Mouse (Mus musculus) gastrocnemius, adult 2 months (tissue): ENCODE measurements at regions not wholly inside any gene's neighbourhood (a gene's known extent, or its start where the extent isn't known, plus 50 kb on each side); places are given as distances from the start of the nearest gene placed in this dataset.

ENCODE experiments used
- DNase-seq: peaks from one replicate; pipeline ENCODE4 v3.0.0; 2022
- H3K27ac ChIP-seq: fragments of 200-600 bp; 2 replicates; pipeline ENCODE4 v1.8.1; 2022; ENCODE audit warnings: mild to moderate bottlenecking
- H3K4me3 ChIP-seq: fragments of 200-600 bp; 2 replicates; pipeline ENCODE4 v1.8.1; 2022; ENCODE audit warnings: mild to moderate bottlenecking, moderate library complexity
- CTCF ChIP-seq: fragments of 200-600 bp; IDR thresholded peaks from 2 replicates; pipeline ENCODE4 v1.8.1; 2022; ENCODE audit warnings: antibody characterized with exemption, mild to moderate bottlenecking, moderate library complexity
- intact Hi-C: fragments of 180-260 bp; cut with DNase I; formaldehyde crosslinking; loops from one replicate; pipeline ENCODE4 v1.15.1; 2025

- Histone ChIP-seq H3K4me3 (peak overlapping the region; percentile 69), H3K27ac (peak overlapping the region; percentile 43; the same call in 1 of the 2 replicates)
- no peak for TF ChIP-seq CTCF
Observed at GRCm38 (mm10) chr13:107168599-107169149, 146.7 kb upstream of the Kif2a start.

GRCm38 (mm10) chr13:107167856-107168598, 146.1 kb upstream of the Kif2a start:
- TF ChIP-seq CTCF, result no peak
- H3K27ac ChIP-seq, result no peak overlapping the region
- intact Hi-C loops, result no loop called here
- peak overlapping the region; percentile 69 for H3K4me3 ChIP-seq
- DNase-seq, result no peak

More at GRCm38 (mm10) chr13:107168599-107169149, 146.7 kb upstream of the Kif2a start:
- intact Hi-C loops, result no loop called here
- peak; percentile 42 for DNase-seq

GRCm38 (mm10) chr13:107151548-107151947, 129.6 kb upstream of the Kif2a start:
- no peak overlapping the region for H3K4me3 ChIP-seq
- DNase-seq, result no peak
- intact Hi-C loops, result loop anchor here (10.0 kb wide), 1 partner anchor 1883 kb away; no protein-coding TSS in a partner anchor
- TF ChIP-seq CTCF, result no peak
- no peak overlapping the region for H3K27ac ChIP-seq

- H3K4me3 ChIP-seq, result no peak overlapping the region
- DNase-seq, result no peak
- intact Hi-C loops, result no loop called here
- TF ChIP-seq CTCF, result no peak
- H3K27ac ChIP-seq, result no peak overlapping the region
Observed at GRCm38 (mm10) chr13:107141209-107141608, 119.3 kb upstream of the Kif2a start.

GRCm38 (mm10) chr13:107134125-107134524, 112.2 kb upstream of the Kif2a start:
- TF ChIP-seq CTCF, result no peak
- no peak for DNase-seq
- Histone ChIP-seq H3K27ac (no peak overlapping the region), H3K4me3 (no peak overlapping the region)
- intact Hi-C loops, result no loop called here

- Histone ChIP-seq H3K4me3 (no peak overlapping the region), H3K27ac (no peak overlapping the region)
- TF ChIP-seq CTCF, result no peak
- DNase-seq, result no peak
- intact Hi-C loops, result no loop called here
Observed at GRCm38 (mm10) chr13:107126636-107127035, 104.7 kb upstream of the Kif2a start.

GRCm38 (mm10) chr13:107124130-107124668, 102.3 kb upstream of the Kif2a start:
- H3K4me3 ChIP-seq, result no peak overlapping the region
- no peak overlapping the region for H3K27ac ChIP-seq
- intact Hi-C loops, result no loop called here
- TF ChIP-seq CTCF, result no peak
- no peak for DNase-seq

- DNase-seq, result peak; percentile 84
- Histone ChIP-seq H3K4me3 (peak overlapping the region; percentile 41), H3K27ac (no peak overlapping the region)
- intact Hi-C loops, result loop anchor here (5.0 kb wide), 1 partner anchor 1038 kb away; no protein-coding TSS in a partner anchor
- TF ChIP-seq CTCF, result peak; percentile 94; the same call in 1 of the 2 replicates
Observed at GRCm38 (mm10) chr13:107113949-107114690, 92.2 kb upstream of the Kif2a start.

GRCm38 (mm10) chr13:107108045-107108444, 86.1 kb upstream of the Kif2a start:
- no peak for TF ChIP-seq CTCF
- no peak overlapping the region for H3K4me3 ChIP-seq
- DNase-seq, result no peak
- H3K27ac ChIP-seq, result no peak overlapping the region
- intact Hi-C loops, result no loop called here

GRCm38 (mm10) chr13:107107572-107107971, 85.6 kb upstream of the Kif2a start:
- Histone ChIP-seq H3K27ac (no peak overlapping the region), H3K4me3 (no peak overlapping the region)
- intact Hi-C loops, result no loop called here
- no peak for DNase-seq
- no peak for TF ChIP-seq CTCF

GRCm38 (mm10) chr13:107105510-107105909, 83.6 kb upstream of the Kif2a start:
- H3K27ac ChIP-seq, result no peak overlapping the region
- intact Hi-C loops, result no loop called here
- TF ChIP-seq CTCF, result peak; percentile 81
- no peak overlapping the region for H3K4me3 ChIP-seq
- DNase-seq, result peak; percentile 49

- intact Hi-C loops, result loop anchor here (2.0 kb wide), 1 partner anchor 155 kb away; the partner anchor contains the start of gene Dimt1
- Histone ChIP-seq H3K4me3 (peak overlapping the region; percentile 63), H3K27ac (peak overlapping the region; percentile 68)
- DNase-seq, result peak; percentile 91
- peak; percentile 97 for TF ChIP-seq CTCF
Observed at GRCm38 (mm10) chr13:107101598-107101997, 79.7 kb upstream of the Kif2a start.
